Mouse (Mus musculus): ENCODE results near the gene Trak1. TPM values are rescaled to one million over a fixed set of nuclear protein-coding genes. Genes with fewer than 3 reads are reported as not detected.

Gene Trak1
- polyA plus RNA-seq, 1 experiment from 2014 or later: 15.2 TPM

DNA sequence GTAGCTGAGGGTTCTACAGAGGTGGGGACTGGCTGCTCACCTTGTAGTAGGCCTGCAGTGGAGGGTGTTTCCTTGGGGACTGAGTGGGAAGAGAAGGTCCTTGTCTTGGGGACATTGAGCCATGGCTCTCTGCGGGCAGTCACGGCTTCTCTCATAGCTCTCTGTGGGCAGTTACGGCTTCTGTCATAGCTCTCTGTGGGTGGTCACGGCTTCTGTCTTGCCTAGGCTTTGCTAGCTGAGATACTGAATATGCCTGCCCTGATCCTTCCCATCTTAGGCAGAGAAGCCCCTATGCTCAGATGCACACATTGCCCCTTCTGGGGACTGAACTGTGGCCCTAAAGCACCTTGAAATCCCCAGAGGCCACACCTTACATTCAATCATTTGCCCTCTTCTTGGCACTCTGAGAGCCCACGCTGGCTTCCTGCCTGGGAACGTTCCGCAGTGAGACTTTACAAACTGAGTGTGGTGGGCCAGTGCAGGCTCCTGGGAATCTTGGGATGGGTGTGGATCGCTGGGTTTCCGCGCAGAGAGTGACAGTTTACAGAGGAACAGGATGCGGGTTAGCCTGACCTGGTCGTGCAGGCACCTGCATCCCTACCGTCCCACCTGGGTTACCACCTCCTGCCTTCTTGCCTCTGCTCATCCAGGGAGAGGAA, 91.1 kb downstream of the Trak1 start:
- no peaks in the 10 kb centered on the region for H3K9me3 ChIP-seq
- peaks cover 13% of the 10 kb centered on the region for H3K4me1 ChIP-seq (replicated peaks)
- 79% methylated on average over 13 of the region's 13 CpGs for WGBS
- H3K9ac ChIP-seq (replicated peaks): no peak overlapping the region
- no peak overlapping the region for H3K4me3 ChIP-seq (replicated peaks)
- no peak overlapping the region for H3K4me2 ChIP-seq
- no peak for ATAC-seq (ENCODE audit: insufficient number of reproducible peaks, insufficient read depth, low FRiP score, low TSS enrichment, low read depth)
- H3K27me3 ChIP-seq: no peaks in the 10 kb centered on the region
- peaks cover 8% of the 10 kb centered on the region for H3K36me3 ChIP-seq
- H3K27ac ChIP-seq: no peak overlapping the region

DNA sequence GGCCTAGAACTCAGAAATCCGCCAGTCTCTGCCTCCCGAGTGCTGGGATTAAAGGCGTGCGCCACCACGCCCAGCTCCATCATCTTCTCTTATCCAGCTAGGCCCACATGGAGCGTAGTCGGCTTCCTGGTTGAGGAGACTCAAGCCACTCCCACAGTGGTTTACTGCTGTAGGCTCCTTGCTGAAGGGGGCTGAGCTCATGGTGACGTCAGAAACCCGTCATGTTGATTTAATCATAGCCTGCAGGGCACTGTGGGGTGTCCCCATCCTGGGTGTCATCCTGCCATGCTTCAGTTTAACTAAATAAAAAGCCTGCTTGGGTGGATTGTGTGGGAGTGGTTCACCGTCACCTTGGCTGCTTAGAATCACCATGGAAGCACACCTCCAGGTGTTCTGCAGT, 92.0 kb downstream of the Trak1 start:
- H3K9me3 ChIP-seq: no peaks in the 10 kb centered on the region
- no peaks in the 10 kb centered on the region for H3K27me3 ChIP-seq
- no peak for ATAC-seq (ENCODE audit: insufficient number of reproducible peaks, insufficient read depth, low FRiP score, low TSS enrichment, low read depth)
- 83% methylated on average over 10 of the region's 10 CpGs for WGBS
- no peak overlapping the region for H3K27ac ChIP-seq
- no peak overlapping the region for H3K4me2 ChIP-seq
- H3K9ac ChIP-seq (replicated peaks): no peak overlapping the region
- no peak overlapping the region for H3K4me3 ChIP-seq (replicated peaks)
- peaks cover 13% of the 10 kb centered on the region for H3K4me1 ChIP-seq (replicated peaks)
- H3K36me3 ChIP-seq: peaks cover 8% of the 10 kb centered on the region

DNA sequence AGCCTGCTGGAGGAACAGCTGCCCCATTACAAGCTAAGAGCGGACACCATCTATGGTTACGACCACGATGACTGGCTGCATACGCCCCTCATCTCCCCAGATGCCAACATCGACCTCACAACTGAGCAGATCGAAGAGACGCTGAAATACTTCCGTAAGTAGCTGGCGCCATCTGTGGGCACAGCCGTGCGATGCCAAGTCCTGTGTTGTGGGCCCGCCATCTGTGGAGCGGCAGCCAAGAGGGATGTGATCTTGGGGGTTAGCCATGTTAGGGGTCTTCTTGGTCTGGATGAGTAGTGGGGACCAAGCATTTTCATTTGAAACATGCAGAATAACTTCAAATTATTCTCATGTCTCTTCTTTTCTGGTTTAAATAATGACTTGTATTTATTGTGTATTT, 94.6 kb downstream of the Trak1 start:
- 91% methylated on average over 13 of the region's 13 CpGs for WGBS
- Histone ChIP-seq H3K36me3 (peaks cover 8% of the 10 kb centered on the region), H3K27ac (no peak overlapping the region), H3K4me2 (no peak overlapping the region), H3K9me3 (no peaks in the 10 kb centered on the region), H3K4me1 (replicated peaks) (peaks cover 13% of the 10 kb centered on the region), H3K4me3 (replicated peaks) (no peak overlapping the region), H3K9ac (replicated peaks) (no peak overlapping the region), H3K27me3 (no peaks in the 10 kb centered on the region)
- no peak for ATAC-seq (ENCODE audit: insufficient number of reproducible peaks, insufficient read depth, low FRiP score, low TSS enrichment, low read depth)

DNA sequence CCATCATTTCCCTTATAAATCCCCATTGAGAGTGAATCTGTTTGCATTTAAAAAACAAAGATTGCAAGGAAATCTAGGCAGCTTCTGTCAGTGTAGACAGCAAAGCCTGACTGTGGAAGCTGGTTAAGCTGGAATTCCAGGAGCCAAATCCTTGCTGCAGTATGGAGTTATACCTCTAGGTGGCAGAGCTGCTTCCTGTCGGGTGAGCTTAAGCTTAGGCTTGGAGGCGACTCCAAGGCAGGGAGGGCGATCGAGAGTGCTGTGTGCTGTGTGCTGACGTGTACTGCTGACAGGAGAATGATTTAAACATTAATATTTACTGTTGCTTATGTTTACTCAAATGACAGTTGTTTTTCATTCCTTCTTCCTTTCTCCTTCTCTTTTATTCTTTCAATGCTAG, 95.1 kb downstream of the Trak1 start:
- no peaks in the 10 kb centered on the region for H3K27me3 ChIP-seq
- H3K9ac ChIP-seq (replicated peaks): no peak overlapping the region
- peaks cover 15% of the 10 kb centered on the region for H3K4me1 ChIP-seq (replicated peaks)
- 47% methylated on average over 5 of the region's 5 CpGs for WGBS
- no peak overlapping the region for H3K4me2 ChIP-seq
- peaks cover 8% of the 10 kb centered on the region for H3K36me3 ChIP-seq
- no peaks in the 10 kb centered on the region for H3K9me3 ChIP-seq
- no peak for ATAC-seq (ENCODE audit: insufficient number of reproducible peaks, insufficient read depth, low FRiP score, low TSS enrichment, low read depth)
- no peak overlapping the region for H3K27ac ChIP-seq
- no peak overlapping the region for H3K4me3 ChIP-seq (replicated peaks)

DNA sequence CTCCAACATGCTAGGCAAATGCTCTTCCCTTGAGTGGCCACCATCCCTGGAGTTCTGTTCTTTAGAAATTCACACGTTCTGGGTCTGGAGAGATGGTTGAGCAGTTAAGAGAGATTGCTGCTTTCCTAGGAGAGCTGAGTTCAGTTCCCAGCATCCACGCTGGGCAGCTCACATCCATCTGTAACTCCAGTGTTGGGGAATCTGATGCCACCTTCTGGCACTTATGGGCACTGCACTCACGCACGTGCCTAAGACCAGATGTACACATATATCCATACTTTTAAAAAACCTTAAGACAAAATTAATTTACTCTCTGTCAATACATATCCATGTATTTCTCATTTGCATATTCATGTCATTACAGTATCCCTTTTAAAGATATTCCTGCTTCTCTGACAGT, 95.8 kb downstream of the Trak1 start:
- 92% methylated on average over 4 of the region's 4 CpGs for WGBS
- Histone ChIP-seq H3K9me3 (no peaks in the 10 kb centered on the region), H3K36me3 (peaks cover 8% of the 10 kb centered on the region), H3K9ac (replicated peaks) (no peak overlapping the region), H3K4me1 (replicated peaks) (peaks cover 16% of the 10 kb centered on the region), H3K4me2 (no peak overlapping the region), H3K27me3 (no peaks in the 10 kb centered on the region), H3K27ac (no peak overlapping the region), H3K4me3 (replicated peaks) (no peak overlapping the region)
- ATAC-seq (ENCODE audit: insufficient number of reproducible peaks, insufficient read depth, low FRiP score, low TSS enrichment, low read depth): no peak

DNA sequence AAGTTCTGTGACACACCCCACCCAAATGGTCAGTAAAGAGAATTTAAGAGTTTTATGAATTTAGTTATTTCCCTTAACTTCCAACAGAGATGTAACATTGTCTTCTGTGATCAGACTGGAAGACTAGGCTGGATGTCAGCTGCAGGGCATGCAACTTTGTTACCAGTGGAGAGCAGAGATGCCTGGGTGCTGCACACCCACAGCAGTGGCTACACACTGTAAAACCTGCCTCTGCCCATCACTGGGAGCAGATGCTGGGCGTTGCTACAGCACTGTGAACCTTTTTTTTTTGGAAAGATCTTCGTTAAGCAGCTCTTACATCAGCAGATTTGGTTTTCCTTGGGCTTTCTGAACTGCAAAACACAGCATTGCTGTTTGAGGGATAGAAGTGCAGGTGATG, 97.6 kb downstream of the Trak1 start:
- Histone ChIP-seq H3K9me3 (no peaks in the 10 kb centered on the region), H3K9ac (replicated peaks) (no peak overlapping the region), H3K36me3 (peaks cover 8% of the 10 kb centered on the region), H3K4me2 (no peak overlapping the region), H3K27ac (no peak overlapping the region), H3K27me3 (no peaks in the 10 kb centered on the region), H3K4me3 (replicated peaks) (no peak overlapping the region), H3K4me1 (replicated peaks) (0 out of 2 replicates have a peak, but pooled peaks cover 10% of the 10 kb centered on the region)
- 69% methylated on average over 2 of the region's 2 CpGs for WGBS
- no peak for ATAC-seq (ENCODE audit: insufficient number of reproducible peaks, insufficient read depth, low FRiP score, low TSS enrichment, low read depth)

DNA sequence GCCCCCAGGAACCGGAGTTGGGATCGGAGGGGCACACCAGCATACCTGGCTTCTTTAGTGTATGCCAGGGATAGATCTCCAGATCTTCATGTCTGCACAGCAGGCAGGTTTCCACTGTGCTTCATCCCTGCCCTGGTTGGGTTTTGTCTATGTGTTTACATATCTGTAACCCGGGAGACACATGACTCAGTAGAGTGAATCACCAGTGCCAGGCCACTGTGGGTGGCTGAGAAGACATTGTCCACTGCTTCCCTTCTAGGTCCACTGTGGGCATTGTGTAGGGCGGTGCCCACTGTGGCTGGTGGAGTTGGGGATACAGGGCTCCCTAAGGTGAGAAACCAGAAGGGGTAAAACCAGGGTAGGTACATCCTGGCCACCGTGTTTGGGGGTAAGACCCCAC, 98.5 kb downstream of the Trak1 start:
- Histone ChIP-seq H3K9ac (replicated peaks) (no peak overlapping the region), H3K27ac (no peak overlapping the region), H3K4me3 (replicated peaks) (no peak overlapping the region), H3K9me3 (no peaks in the 10 kb centered on the region), H3K4me2 (no peak overlapping the region), H3K36me3 (peaks cover 8% of the 10 kb centered on the region), H3K27me3 (no peaks in the 10 kb centered on the region), H3K4me1 (replicated peaks) (0 out of 2 replicates have a peak, but pooled peaks cover 10% of the 10 kb centered on the region)
- WGBS: 85% methylated on average over 5 of the region's 5 CpGs
- no peak for ATAC-seq (ENCODE audit: insufficient number of reproducible peaks, insufficient read depth, low FRiP score, low TSS enrichment, low read depth)

DNA sequence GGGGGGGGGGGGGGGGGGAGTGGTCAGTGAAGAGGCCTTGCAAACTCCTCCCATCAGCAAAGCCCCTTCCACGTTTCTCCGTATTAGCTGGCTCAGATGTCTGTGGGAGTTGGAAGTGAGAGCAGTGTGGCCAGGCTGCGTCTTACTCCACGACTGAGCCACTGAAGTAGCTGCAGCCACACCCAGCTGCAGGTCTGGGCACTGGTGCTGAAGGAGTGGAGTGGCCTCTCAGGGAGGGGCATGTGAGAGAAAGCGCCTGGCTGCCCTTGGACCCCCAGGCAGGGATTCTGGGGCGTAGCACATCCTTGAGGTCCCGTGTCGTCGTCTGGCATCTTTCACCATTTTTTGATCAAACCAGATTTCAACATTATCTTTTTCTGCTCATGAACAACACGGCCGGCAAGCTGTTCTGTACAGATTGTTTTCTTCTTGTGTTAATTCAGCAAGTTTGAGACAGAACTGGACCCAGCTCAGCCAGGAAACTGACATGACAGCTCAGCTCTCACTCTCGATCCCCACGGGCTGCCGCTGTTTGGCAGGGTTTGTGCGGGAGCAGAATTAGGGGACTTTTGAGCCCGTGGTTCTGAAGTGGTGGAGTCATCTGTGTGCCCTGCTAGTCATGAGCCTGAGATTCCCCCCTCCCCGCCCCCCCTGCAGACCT, 100.9 kb downstream of the Trak1 start:
- H3K36me3 ChIP-seq: no peaks in the 10 kb centered on the region
- no peak overlapping the region for H3K4me3 ChIP-seq (replicated peaks)
- no peak overlapping the region for H3K4me2 ChIP-seq
- peaks cover 15% of the 10 kb centered on the region for H3K4me1 ChIP-seq (replicated peaks)
- no peaks in the 10 kb centered on the region for H3K9me3 ChIP-seq
- WGBS: 76% methylated on average over 17 of the region's 17 CpGs
- no peaks in the 10 kb centered on the region for H3K27me3 ChIP-seq
- H3K9ac ChIP-seq (replicated peaks): no peak overlapping the region
- H3K27ac ChIP-seq: no peak overlapping the region
- ATAC-seq (ENCODE audit: insufficient number of reproducible peaks, insufficient read depth, low FRiP score, low TSS enrichment, low read depth): no peak

DNA sequence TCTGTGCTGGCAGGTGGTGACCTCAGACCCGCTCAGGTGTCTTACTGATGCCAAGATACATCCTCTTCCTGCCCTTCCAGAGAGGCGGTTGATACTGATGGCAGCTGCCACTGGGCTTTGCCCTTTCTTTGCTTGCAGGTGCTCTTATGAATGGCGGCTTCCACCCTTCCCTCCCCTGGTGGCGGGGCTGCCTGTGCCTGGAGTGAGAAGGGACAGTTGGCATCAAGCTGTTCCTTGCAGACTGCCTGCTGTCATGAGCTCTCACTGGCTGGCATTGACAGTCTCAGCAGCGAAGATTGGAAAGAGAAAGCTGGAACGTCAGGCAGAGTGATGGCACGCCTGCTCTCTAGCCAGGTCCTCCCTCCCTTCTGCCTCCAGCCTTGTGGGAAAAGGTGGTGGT, 101.5 kb downstream of the Trak1 start:
- no peaks in the 10 kb centered on the region for H3K27me3 ChIP-seq
- peaks cover 18% of the 10 kb centered on the region for H3K4me1 ChIP-seq (replicated peaks)
- no peak overlapping the region for H3K9ac ChIP-seq (replicated peaks)
- no peaks in the 10 kb centered on the region for H3K36me3 ChIP-seq
- no peak for ATAC-seq (ENCODE audit: insufficient number of reproducible peaks, insufficient read depth, low FRiP score, low TSS enrichment, low read depth)
- H3K4me3 ChIP-seq (replicated peaks): no peak overlapping the region
- WGBS: 76% methylated on average over 7 of the region's 7 CpGs
- H3K9me3 ChIP-seq: no peaks in the 10 kb centered on the region
- H3K4me2 ChIP-seq: no peak overlapping the region
- H3K27ac ChIP-seq: no peak overlapping the region

DNA sequence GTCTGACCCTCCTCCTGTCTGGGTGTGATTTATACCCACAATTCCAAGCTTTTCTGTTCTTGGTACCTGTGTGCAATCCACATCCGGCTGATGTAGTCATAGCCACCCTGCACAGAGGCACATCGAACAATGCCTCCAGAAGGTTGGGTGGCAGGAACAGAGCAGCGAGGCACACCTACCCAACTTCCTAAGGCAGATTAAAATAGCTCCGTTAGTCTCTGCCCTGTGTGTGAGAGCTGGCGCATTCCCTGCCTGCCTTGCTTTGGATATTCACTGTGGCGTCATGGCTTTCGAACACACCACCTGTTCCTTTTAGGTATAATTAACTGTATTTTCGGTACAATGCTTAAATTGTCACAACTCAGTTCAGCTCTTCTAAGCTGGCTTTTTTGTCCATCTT, 103.3 kb downstream of the Trak1 start:
- no peak for ATAC-seq (ENCODE audit: insufficient number of reproducible peaks, insufficient read depth, low FRiP score, low TSS enrichment, low read depth)
- WGBS: 79% methylated on average over 8 of the region's 8 CpGs
- H3K27ac ChIP-seq: no peak overlapping the region
- no peak overlapping the region for H3K9ac ChIP-seq (replicated peaks)
- no peak overlapping the region for H3K4me3 ChIP-seq (replicated peaks)
- peaks cover 18% of the 10 kb centered on the region for H3K4me1 ChIP-seq (replicated peaks)
- no peaks in the 10 kb centered on the region for H3K9me3 ChIP-seq
- no peaks in the 10 kb centered on the region for H3K36me3 ChIP-seq
- no peaks in the 10 kb centered on the region for H3K27me3 ChIP-seq
- H3K4me2 ChIP-seq: no peak overlapping the region

DNA sequence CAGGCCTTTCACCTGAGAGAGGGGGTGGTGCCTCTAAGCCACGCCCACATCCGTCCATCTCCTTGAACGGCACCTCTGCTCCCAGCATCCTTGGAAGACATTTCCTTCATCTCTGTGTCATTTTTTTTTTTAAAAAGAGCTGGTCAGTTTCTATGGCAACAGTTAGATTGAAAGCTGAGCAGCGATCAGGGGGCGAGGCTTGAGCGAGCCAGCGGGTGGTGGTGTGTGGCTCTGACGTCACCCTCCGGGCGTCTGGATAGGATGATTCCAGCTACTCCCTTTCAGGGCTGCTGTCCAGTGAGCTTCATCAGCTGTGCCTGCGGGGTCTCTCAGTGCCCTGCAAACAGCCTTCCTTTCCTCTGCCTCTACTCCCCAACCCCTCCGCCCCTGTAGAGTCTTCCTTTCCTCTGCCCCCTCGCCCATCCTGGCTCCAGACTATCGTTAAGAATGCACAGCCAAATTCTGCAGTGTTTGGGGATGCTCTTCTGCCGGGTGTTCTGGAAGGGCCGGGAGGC, 105.9 kb downstream of the Trak1 start:
- WGBS: 24% methylated on average over 16 of the region's 16 CpGs
- peak; percentile 76; the same call in 1 of the 2 replicates for ATAC-seq (ENCODE audit: insufficient number of reproducible peaks, insufficient read depth, low FRiP score, low TSS enrichment, low read depth)
- peaks cover 8% of the 10 kb centered on the region for H3K4me1 ChIP-seq (replicated peaks)
- H3K4me3 ChIP-seq (replicated peaks): peak overlapping the region; percentile 12
- H3K27me3 ChIP-seq: no peaks in the 10 kb centered on the region
- H3K36me3 ChIP-seq: no peaks in the 10 kb centered on the region
- H3K9ac ChIP-seq (replicated peaks): no peak overlapping the region
- no peaks in the 10 kb centered on the region for H3K9me3 ChIP-seq
- H3K4me2 ChIP-seq: peak overlapping the region; percentile 46
- no peak overlapping the region for H3K27ac ChIP-seq

Data from limb, embryonic 12.5 days (tissue).